Mouse (Mus musculus): ENCODE data around the gene Wdfy2.

DNA sequence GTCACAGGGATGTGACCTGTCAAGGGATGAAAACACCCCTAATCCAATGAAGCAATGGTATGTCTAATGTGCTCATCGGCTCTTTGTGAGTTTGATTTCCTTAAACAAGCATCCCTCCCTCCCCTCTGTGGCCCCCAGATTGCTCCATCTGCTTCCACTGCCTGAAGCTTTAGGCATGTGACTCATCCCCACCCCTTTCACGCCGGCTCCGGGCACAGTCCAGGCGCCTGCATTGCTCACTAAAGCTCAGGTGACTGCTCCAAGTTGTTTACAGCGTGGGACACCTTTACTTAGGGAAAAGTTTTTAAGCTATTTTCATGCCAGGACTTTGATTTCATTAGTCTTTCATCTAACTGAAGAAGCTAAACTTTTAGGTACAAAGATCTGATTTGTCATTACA lies 22.9 kb upstream of the Wdfy2 start:
- TF ChIP-seq POLR2A (IDR thresholded peaks at IDR 0.05; ENCODE audit: low read depth, low read length): no peak
- no peak for TF ChIP-seq CTCF (IDR thresholded peaks at IDR 0.05; ENCODE audit: extremely low read depth, insufficient read depth, insufficient read length, insufficient replicate concordance)

Measured in spleen, adult 2 months (tissue).